Mouse (Mus musculus) adrenal gland, adult 18-20 months (tissue): ENCODE measurements at regions not wholly inside any gene's neighbourhood (a gene's known extent, or its start where the extent isn't known, plus 50 kb on each side); places are given as distances from the start of the nearest gene placed in this dataset.

ENCODE experiments used
- DNase-seq, 2 experiments: peaks; one replicate each; pipeline ENCODE4 v3.0.0; 2021 to 2022; ENCODE audit warnings: low spot score in 2 of 2

DNA sequence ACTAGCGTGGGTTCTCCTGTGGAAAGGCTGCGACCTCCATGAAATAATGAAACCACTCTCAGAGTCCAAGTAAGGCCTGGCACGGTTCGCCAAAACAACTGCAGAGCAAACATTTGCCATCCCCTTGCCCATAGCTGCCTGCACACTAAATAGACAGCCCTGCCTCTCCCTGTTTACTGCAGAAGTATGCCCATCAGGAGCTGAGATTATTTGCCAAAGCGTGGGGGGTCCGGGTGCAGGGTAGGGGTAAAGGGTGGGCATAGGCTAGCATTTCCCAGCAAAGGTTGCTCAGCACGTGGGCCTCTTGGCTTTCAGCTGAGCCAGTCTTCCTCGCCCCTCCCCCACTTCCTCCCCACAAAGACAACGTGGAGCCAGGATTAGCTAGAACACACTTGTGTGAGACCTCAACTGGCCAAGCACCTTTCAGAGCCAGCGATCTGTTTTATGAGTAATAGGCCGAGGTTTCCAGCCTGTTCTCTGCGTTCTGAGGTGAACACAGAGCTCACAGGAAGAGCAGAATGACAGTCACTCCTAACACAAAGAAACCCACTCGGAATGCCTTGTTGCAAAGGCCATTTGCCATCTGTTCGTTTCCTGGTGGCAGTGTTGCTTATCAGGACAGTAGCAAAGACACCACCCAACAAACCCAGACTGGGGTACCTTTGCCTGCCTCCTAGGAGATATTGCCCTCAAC lies 55.6 kb upstream of the Cep85l start:
- DNase-seq, result peak; percentile 45 to 60

DNA sequence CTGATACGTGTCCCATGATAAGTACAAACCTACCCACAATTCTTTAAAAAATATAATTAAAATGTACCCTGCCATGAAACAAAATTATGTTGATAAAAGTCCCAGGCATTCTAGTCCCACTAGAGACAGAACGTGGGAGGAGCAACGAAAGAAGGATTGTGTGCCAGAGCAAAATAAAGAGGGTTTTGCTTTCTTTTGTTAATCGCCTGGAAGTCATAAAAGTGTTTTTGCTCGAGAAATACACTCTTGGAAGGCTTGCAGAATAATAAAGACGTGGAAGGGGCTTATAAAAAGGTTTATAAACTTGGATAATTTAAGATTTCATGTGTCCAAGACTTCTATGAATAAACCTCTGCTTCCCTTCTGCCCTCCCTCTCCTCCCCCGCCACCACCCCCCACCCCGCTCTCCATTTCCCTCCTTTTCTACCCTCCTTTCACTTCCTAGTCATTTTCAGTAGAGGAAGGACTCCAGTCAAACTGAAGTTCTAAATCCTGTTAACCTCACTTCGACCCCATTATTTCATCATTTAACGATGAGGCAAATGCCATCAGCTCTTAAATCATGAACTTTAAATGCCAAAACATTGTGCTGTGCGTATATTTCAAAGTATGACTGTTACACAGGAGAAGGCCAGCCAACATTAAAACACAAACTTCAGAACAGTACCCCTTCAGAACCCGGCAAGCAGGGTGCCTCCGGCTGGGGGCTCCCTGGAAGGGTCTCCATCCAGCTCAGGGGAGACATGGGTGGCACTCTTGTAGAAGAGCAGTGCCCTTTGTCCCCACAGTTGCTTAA lies 54.8 kb upstream of the Cep85l start:
- DNase-seq, result peak; percentile 23

DNA sequence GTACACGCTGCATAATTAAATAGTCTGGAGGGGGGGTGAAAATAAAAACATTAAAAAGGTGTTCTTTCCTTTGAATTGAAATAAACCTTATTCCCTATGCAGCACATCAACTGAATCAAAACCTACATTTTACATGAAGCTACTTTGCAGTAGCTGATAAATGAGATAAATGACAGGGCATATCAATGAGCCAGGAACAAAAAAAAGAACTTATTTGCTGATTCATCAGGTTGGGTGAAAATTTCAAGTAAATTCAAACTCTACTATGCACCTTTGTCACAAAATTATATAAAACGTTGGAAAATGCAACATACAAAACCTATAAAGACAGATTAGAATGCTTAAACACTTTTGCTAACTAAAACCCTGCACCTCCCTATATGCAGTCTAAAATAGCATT lies 53.0 kb upstream of the Cep85l start:
- DNase-seq, result no peak

DNA sequence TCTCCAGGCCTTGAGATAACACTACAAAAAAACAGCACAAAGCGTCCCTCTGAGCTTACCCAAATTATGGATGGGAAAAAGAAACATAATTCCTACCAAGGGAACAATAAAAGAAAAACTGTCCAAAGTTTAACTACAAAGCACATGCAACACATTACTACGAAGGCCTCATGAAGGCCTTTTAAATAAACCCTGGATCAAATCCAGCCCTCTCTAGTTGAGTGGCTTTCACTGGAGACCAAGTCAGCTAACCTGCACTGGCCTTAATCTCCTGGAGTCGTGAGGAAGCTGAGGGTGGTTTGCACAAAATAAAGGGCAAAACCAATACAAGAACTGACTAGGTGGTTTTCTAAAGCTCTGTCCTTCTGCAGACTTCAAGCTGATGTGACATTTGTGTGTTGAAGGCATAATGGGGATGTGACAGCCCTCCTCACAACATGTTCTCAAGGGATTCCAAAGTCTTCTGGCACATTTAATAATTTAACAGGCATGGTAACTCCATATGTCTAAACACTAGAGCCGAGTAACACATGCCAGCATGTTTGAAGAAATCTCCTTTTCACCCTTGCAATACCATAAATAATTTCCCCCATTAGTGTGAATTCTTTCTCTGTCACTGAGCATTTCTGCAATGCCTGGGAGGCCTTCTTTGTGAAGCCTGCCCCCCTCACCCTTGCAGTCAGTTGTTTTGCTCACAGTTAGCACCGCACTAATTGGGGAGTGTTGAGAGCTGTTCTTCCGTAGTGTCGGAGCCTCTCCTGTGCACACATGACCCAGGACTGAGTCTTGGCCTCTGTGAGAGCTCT lies 50.0 kb upstream of the Cep85l start:
- no peak for DNase-seq
